Mouse (Mus musculus): Measurements from ENCODE around the gene Lyzl4. TPM values are rescaled to one million over a fixed set of nuclear protein-coding genes. Genes with fewer than 3 reads are reported as not detected.

Gene Lyzl4
- total and polyA plus RNA-seq, 2 experiments from 2014 or later, result not detected

DNA sequence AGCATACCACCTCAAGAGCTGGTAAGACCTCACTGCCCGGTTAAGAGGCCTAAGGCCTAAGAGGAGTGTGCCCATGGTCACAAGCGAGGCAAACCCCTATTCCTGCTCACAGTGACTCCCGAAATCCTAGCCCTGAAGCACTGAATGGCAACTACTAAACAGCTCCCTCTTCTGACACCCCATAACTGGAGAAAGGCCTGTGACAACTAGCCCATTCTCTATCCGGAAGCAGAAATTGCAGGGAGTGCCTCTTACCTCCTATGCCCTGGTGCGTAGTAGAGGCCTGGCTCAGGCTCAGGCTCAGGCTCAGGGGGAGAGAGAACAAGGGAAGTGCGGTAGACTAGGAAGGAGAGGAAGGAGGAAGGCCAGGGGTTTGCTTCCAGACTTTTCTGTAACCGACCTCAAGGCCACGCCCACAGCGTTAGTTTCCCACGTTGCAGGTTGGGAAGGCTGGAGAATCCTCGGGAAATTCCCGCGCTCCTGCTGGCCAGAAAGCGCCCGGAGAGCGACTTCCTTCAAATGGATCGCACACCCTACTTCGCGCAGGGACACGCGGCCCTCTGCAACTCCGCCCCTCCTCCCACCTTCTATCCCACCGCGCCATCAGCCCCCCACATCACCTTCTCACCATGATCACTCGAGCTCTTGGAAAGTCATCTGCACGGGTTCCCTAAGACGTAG is 521 bp downstream of the Lyzl4 start:
- WGBS, result 12% methylated on average over 27 of the region's 27 CpGs
- peaks cover 18% of the 10 kb centered on the region for H3K4me1 ChIP-seq (ENCODE audit: control insufficient read depth, insufficient read depth)
- TF ChIP-seq CTCF (IDR thresholded peaks at IDR 0.05; ENCODE audit: low read depth) (no peak), EP300 (IDR thresholded peaks at IDR 0.05; ENCODE audit: low read depth) (no peak)
- H3K36me3 ChIP-seq (replicated peaks; ENCODE audit: control insufficient read depth, insufficient read depth, low read length), result no peaks in the 10 kb centered on the region
- ATAC-seq (ENCODE audit: insufficient read depth, low read depth), result peak; percentile 9; the same call in 1 of the 2 replicates
- DNase-seq (ENCODE audit: low spot score), result no peak
- peak overlapping the region; percentile 71 for H3K4me2 ChIP-seq (ENCODE audit: low read depth, low read length)
- peaks cover 56% of the 10 kb centered on the region for H3K27me3 ChIP-seq (ENCODE audit: control insufficient read depth, insufficient read depth, low read length)
- H3K9me3 ChIP-seq (replicated peaks; ENCODE audit: control insufficient read depth, low read length), result no peaks in the 10 kb centered on the region
- H3K4me3 ChIP-seq (ENCODE audit: low read depth, low read length), result peak overlapping the region; percentile 48
- no peak overlapping the region for H3K9ac ChIP-seq (replicated peaks; ENCODE audit: low read depth, low read length)
- H3K27ac ChIP-seq (ENCODE audit: low read depth), result no peak overlapping the region

DNA sequence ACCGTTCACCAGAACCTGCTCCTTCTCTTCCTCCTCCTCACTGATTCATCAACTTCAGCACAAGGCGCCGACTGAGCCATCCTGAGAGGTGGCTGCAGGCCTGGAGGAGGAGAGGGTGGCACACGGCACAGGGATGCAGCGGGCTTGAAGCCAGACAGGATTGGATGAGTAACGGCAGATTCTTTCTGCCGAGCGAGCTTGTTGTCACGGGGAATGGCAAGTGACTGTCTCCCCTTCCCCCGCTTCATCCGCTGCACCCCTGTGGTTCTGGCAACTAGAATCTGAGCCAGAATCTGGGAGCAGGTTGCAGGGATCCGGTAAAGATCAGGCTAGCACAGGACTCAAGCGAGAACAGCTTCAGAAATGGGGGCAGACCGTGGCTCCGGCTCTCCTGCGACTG is 2.1 kb downstream of the Lyzl4 start:
- no peak for ATAC-seq (ENCODE audit: insufficient read depth, low read depth)
- no peaks in the 10 kb centered on the region for H3K36me3 ChIP-seq (replicated peaks; ENCODE audit: control insufficient read depth, insufficient read depth, low read length)

DNA sequence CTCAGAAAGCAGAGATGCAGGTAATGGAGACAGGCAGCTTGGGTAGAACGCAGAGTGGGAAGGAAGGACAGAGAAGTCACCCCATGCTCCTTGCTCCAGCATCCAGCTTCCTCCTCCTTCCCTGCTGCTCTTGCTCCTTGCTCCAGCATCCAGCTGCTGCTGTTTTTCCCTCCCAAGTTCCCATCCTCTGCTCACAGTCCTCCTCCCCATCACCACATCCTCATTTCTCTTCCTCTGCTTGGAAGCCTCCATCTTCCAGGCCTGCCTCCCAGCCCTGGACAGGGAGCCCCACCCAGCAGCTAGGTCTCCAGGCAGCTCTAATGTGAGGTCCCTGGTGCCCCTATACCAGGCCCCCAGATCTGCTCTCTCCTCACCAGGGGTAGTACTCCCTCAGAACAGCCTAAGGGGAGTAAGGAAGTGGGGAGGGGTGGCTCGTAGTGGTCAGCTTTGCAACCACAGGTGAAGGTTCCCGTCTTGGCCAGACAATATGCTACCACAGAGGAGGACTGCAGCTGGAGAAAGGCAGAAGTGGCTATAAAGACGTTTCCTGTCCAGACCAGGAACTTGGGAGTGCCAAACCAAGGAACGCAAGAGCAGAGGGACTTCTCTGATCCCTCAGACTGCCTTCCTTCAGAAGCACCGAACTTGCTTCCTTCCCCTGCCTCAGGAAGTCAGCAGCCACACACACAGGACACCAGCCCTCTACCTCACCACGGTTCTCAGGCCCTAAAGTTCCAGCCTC is 5.9 kb downstream of the Lyzl4 start:
- Histone ChIP-seq H3K4me1 (ENCODE audit: control insufficient read depth, insufficient read depth) (0 out of 2 replicates have a peak, but pooled peaks cover 10% of the 10 kb centered on the region), H3K27ac (ENCODE audit: low read depth) (no peak overlapping the region), H3K4me3 (ENCODE audit: low read depth, low read length) (no peak overlapping the region), H3K9me3 (replicated peaks; ENCODE audit: control insufficient read depth, low read length) (no peaks in the 10 kb centered on the region), H3K4me2 (ENCODE audit: low read depth, low read length) (no peak overlapping the region), H3K9ac (replicated peaks; ENCODE audit: low read depth, low read length) (no peak overlapping the region), H3K27me3 (ENCODE audit: control insufficient read depth, insufficient read depth, low read length) (peaks cover 27% of the 10 kb centered on the region), H3K36me3 (replicated peaks; ENCODE audit: control insufficient read depth, insufficient read depth, low read length) (no peaks in the 10 kb centered on the region)
- DNase-seq (ENCODE audit: low spot score), result no peak
- TF ChIP-seq CTCF (IDR thresholded peaks at IDR 0.05; ENCODE audit: low read depth), result no peak
- no peak for TF ChIP-seq EP300 (IDR thresholded peaks at IDR 0.05; ENCODE audit: low read depth)
- WGBS, result 49% methylated on average over 7 of the region's 7 CpGs
- ATAC-seq (ENCODE audit: insufficient read depth, low read depth), result no peak

More for the DNA sequence above, 2.1 kb downstream of the Lyzl4 start:
- Histone ChIP-seq H3K4me3 (ENCODE audit: low read depth, low read length) (no peak overlapping the region), H3K4me2 (ENCODE audit: low read depth, low read length) (no peak overlapping the region), H3K9me3 (replicated peaks; ENCODE audit: control insufficient read depth, low read length) (no peaks in the 10 kb centered on the region), H3K27me3 (ENCODE audit: control insufficient read depth, insufficient read depth, low read length) (peaks cover 61% of the 10 kb centered on the region), H3K4me1 (ENCODE audit: control insufficient read depth, insufficient read depth) (peaks cover 18% of the 10 kb centered on the region), H3K9ac (replicated peaks; ENCODE audit: low read depth, low read length) (no peak overlapping the region), H3K27ac (ENCODE audit: low read depth) (no peak overlapping the region)
- no peak for TF ChIP-seq CTCF (IDR thresholded peaks at IDR 0.05; ENCODE audit: low read depth)
- no peak for TF ChIP-seq EP300 (IDR thresholded peaks at IDR 0.05; ENCODE audit: low read depth)
- DNase-seq (ENCODE audit: low spot score), result no peak
- 53% methylated on average over 16 of the region's 16 CpGs for WGBS

DNA sequence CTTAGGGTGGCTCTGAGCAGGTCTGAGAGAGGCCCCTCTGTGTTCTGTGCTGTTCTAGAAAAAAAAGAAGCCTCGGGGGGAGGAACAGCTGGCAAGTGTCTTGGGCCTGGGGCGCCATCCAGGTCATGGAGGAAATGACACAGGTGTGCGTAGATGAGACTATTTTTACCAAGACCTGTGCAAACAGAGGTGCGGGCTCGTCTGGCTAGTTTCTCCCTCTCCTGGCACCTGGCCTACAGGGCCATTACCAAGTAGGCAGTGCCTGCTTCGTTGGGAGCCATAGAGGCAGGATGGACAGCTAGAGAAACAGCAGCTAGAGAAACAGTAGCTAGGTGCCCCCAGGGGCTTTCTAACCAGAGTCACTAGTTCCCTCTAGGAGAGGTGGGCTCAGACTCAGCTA is 8.6 kb downstream of the Lyzl4 start:
- ATAC-seq (ENCODE audit: insufficient read depth, low read depth) (no peak), DNase-seq (ENCODE audit: low spot score) (no peak)
- Histone ChIP-seq H3K4me3 (ENCODE audit: low read depth, low read length) (no peak overlapping the region), H3K4me2 (ENCODE audit: low read depth, low read length) (no peak overlapping the region), H3K27me3 (ENCODE audit: control insufficient read depth, insufficient read depth, low read length) (peaks cover 5% of the 10 kb centered on the region; the same call in 1 of the 2 replicates), H3K27ac (ENCODE audit: low read depth) (no peak overlapping the region), H3K4me1 (ENCODE audit: control insufficient read depth, insufficient read depth) (0 out of 2 replicates have a peak, but pooled peaks cover 10% of the 10 kb centered on the region), H3K9ac (replicated peaks; ENCODE audit: low read depth, low read length) (no peak overlapping the region), H3K36me3 (replicated peaks; ENCODE audit: control insufficient read depth, insufficient read depth, low read length) (no peaks in the 10 kb centered on the region), H3K9me3 (replicated peaks; ENCODE audit: control insufficient read depth, low read length) (no peaks in the 10 kb centered on the region)
- TF ChIP-seq EP300 (IDR thresholded peaks at IDR 0.05; ENCODE audit: low read depth), result no peak
- TF ChIP-seq CTCF (IDR thresholded peaks at IDR 0.05; ENCODE audit: low read depth), result no peak
- WGBS, result 77% methylated on average over 6 of the region's 6 CpGs

DNA sequence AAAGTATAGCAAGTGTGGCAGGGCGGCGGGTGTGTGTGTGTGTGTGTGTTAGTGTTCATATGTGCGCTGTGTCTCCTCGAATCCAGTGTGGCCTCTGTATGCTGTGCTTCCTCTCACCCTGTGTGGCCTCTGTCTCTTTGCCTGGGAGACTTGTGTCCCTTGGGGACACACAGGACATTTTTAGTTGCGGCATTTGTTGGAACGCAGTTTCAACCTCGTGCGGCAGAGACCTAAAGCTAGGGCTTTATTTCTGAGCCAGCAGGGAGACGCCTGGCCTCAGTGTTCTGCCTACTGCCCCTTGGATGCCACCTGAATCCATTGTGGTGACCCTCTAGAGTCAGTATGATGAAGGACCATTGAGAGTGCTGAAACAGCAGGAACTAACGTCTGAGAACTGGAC is 9.0 kb downstream of the Lyzl4 start:
- no peak for ATAC-seq (ENCODE audit: insufficient read depth, low read depth)
- Histone ChIP-seq H3K27ac (ENCODE audit: low read depth) (no peak overlapping the region), H3K9me3 (replicated peaks; ENCODE audit: control insufficient read depth, low read length) (no peaks in the 10 kb centered on the region), H3K4me3 (ENCODE audit: low read depth, low read length) (no peak overlapping the region), H3K27me3 (ENCODE audit: control insufficient read depth, insufficient read depth, low read length) (peaks cover 5% of the 10 kb centered on the region; the same call in 1 of the 2 replicates), H3K4me1 (ENCODE audit: control insufficient read depth, insufficient read depth) (0 out of 2 replicates have a peak, but pooled peaks cover 10% of the 10 kb centered on the region), H3K4me2 (ENCODE audit: low read depth, low read length) (no peak overlapping the region), H3K36me3 (replicated peaks; ENCODE audit: control insufficient read depth, insufficient read depth, low read length) (no peaks in the 10 kb centered on the region), H3K9ac (replicated peaks; ENCODE audit: low read depth, low read length) (no peak overlapping the region)
- no peak for DNase-seq (ENCODE audit: low spot score)
- TF ChIP-seq EP300 (IDR thresholded peaks at IDR 0.05; ENCODE audit: low read depth) (no peak), CTCF (IDR thresholded peaks at IDR 0.05; ENCODE audit: low read depth) (no peak)
- WGBS, result 83% methylated on average over 10 of the region's 10 CpGs

Data from heart, postnatal 0 days (tissue).